Mouse (Mus musculus): Measurements from ENCODE around the gene Hist1h2ba. TPM values are rescaled to one million over a fixed set of nuclear protein-coding genes. Genes with fewer than 3 reads are reported as not detected.

The Hist1h2ba gene
- polyA plus RNA-seq (2012; rRNA removed), result not detected in 2 replicates

DNA sequence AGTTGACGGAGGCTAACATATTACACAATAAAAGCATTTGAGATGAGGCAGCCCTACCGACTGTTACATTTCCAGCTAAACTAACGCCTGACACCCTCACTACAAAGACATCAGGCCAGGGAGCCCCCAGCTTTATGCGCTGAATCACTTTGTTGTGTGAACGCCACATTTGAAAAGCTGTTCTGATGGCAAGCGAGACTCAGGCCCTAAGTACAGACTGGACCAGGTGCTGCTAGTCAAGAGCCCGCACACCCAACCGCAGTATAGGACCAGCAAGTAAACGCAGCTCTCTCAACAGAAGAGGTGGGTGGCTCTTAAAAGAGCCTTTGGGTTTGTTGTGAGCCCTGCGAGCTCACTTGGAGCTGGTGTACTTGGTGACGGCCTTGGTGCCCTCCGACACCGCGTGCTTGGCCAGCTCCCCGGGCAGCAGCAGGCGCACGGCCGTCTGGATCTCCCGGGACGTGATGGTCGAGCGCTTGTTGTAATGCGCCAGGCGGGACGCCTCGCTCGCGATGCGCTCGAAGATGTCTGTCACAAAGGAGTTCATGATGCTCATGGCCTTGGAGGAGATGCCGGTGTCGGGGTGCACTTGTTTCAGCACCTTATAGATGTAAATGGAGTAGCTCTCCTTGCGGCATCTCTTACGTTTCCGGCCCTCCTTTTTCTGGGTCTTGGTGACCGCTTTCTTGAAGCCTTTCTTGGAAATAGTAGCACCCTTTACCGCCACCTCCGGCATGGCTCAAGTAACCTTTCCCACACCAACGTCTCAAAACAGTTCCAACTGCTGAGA lies at the start of gene Hist1h2ba:
Gene Hist1h2ba, minus strand, starts transcription at position 736 of the 790 bp plus-strand sequence.

DNA sequence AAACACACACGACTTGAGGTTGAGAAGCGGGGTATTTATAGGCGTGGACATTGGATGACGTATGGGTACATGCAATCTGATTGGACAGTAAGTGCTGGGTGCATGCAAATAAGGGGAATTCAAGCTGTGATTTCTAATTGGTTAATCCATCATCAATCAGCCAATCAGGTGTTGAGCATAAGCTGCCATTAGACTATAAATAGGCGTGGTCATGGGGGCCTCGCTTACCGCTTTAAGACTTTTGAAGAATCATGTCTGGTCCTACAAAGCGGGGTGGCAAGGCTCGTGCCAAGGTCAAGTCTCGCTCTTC lies 210 bp upstream of the Hist1h2ba start, which contains the start of gene Hist1h2aa:
Gene Hist1h2aa, plus strand, starts transcription at position 252 of the 310 bp plus-strand sequence.

DNA sequence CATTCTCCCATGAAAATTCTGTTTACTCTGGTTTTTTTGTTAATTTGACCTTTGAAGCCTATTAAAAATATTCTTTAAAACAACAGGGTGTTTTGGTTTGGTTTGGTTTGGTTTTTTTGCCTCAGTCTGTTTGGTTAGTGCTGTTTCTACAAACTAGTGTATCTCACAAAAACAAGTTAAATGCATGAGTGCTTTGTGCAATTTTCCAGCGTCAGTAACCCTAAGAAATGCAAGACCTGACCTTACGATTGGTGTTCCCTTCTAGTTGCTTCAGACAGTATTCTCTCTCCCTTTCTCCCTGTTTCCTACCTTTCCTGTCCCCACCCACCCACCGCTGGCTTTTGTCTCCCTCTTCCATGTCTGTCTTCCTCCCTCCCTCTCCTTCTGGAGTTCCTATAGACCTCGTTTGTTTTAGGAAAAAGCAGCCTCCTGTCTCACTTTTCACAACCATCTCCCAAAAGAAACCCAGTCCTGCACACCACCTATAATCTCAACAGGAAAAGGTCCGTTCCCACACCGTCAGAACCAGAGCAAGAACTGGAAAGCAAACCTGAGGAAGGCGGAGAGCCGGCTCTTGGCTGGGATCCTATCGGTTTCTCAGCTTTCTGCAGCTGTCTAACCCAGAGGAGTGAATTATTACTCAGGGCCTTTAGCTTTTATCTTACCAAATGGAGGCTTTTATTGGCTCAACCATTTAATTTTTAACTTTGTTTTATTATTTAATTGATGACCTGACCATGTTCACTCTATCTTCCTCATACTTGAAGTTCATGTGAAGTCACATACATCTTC lies 19.4 kb downstream of the Hist1h2ba start, which contains the start of gene Slc17a4:
Gene Slc17a4, minus strand, starts transcription at position 634 of the 792 bp plus-strand sequence.

Other genes with a start within 250 kb of the Hist1h2ba start
- 165 and 208 TPM in 2 replicates for gene Hist1h2bc, start 250.0 kb downstream of the Hist1h2ba start, polyA plus RNA-seq (2012; rRNA removed)
- not detected in 2 replicates for gene Hist1h1t, start 238.3 kb downstream of the Hist1h2ba start, polyA plus RNA-seq (2012; rRNA removed)
- gene Hist1h4c, start 235.7 kb downstream of the Hist1h2ba start, polyA plus RNA-seq (2012; rRNA removed), result 2.3 and 3.2 TPM in 2 replicates
- 10.0 and 10.7 TPM in 2 replicates for gene Hfe, start 223.3 kb downstream of the Hist1h2ba start, polyA plus RNA-seq (2012; rRNA removed)
- gene Hist1h1c, start 195.3 kb downstream of the Hist1h2ba start, polyA plus RNA-seq (2012; rRNA removed), result 40.4 and 60.9 TPM in 2 replicates
- 16.3 and 21.4 TPM in 2 replicates for gene Hist1h3c, start 188.6 kb downstream of the Hist1h2ba start, polyA plus RNA-seq (2012; rRNA removed)
- 5.1 and 8.2 TPM in 2 replicates for gene Hist1h2bb, start 187.4 kb downstream of the Hist1h2ba start, polyA plus RNA-seq (2012; rRNA removed)
- 13.7 and 14.6 TPM in 2 replicates for gene Hist1h2ab, start 183.0 kb downstream of the Hist1h2ba start, polyA plus RNA-seq (2012; rRNA removed)
- gene Hist1h3b, start 181.9 kb downstream of the Hist1h2ba start, polyA plus RNA-seq (2012; rRNA removed), result 14.5 and 19.5 TPM in 2 replicates
- gene Hist1h4b, start 177.1 kb downstream of the Hist1h2ba start, polyA plus RNA-seq (2012; rRNA removed), result 7.3 and 11.1 TPM in 2 replicates
- 2.8 and 3.4 TPM in 2 replicates for gene Hist1h4a, start 172.9 kb downstream of the Hist1h2ba start, polyA plus RNA-seq (2012; rRNA removed)
- 11.4 and 14.3 TPM in 2 replicates for gene Hist1h3a, start 171.8 kb downstream of the Hist1h2ba start, polyA plus RNA-seq (2012; rRNA removed)
- 3.2 and 4.1 TPM in 2 replicates for gene Hist1h1a, start 170.5 kb downstream of the Hist1h2ba start, polyA plus RNA-seq (2012; rRNA removed)
- not detected in 2 replicates for gene Trim38, start 164.2 kb downstream of the Hist1h2ba start, polyA plus RNA-seq (2012; rRNA removed)
- gene Slc17a2, start 127.2 kb downstream of the Hist1h2ba start, polyA plus RNA-seq (2012; rRNA removed), result 17.4 and 22.1 TPM in 2 replicates
- 12.0 and 12.9 TPM in 2 replicates for gene Slc17a3, start 94.7 kb downstream of the Hist1h2ba start, polyA plus RNA-seq (2012; rRNA removed)
- 0.71 and 0.93 TPM in 2 replicates for gene Slc17a1, start 66.4 kb downstream of the Hist1h2ba start, polyA plus RNA-seq (2012; rRNA removed)
- 0.36 and 0.66 TPM in 2 replicates for gene Slc17a4, start 19.1 kb downstream of the Hist1h2ba start, polyA plus RNA-seq (2012; rRNA removed)
- not detected in 2 replicates for gene Hist1h2aa, start 306 bp upstream of the Hist1h2ba start, polyA plus RNA-seq (2012; rRNA removed)
- not detected in 2 replicates for gene Scgn, start 57.1 kb upstream of the Hist1h2ba start, polyA plus RNA-seq (2012; rRNA removed)